8 mouse cellular contexts compared by ENCODE assay signal in genomic region chr2:32602600-32603054, GRCm38 (mm10). TPM values are rescaled to one million over a fixed set of nuclear protein-coding genes. Genes with fewer than 3 reads are reported as not detected.
A peak's percentile ranks its signal among the peaks of the same experiment; 100 is the strongest.
DNase-seq lines count a peak whose midpoint lies in the region; ATAC-seq and TF ChIP-seq lines count a peak whose summit lies in the region.

No protein-coding gene starts in this region.

- H3K27me3 ChIP-seq in forebrain, embryonic 13.5 days = no peaks in the 10 kb centered on the region
- H3K27me3 ChIP-seq in heart, postnatal 0 days (ENCODE audit: control insufficient read depth, insufficient read depth, low read length) = no peaks in the 10 kb centered on the region
- H3K27me3 ChIP-seq in liver, embryonic 15.5 days = no peaks in the 10 kb centered on the region
- no peaks in the 10 kb centered on the region for H3K27me3 ChIP-seq in neural tube, embryonic 12.5 days (replicated peaks)
- H3K27me3 ChIP-seq in testis, adult 2 months (ENCODE audit: control insufficient read depth, insufficient read depth, low read length) = no peaks in the 10 kb centered on the region; the same call in 1 of the 2 replicates

- TF ChIP-seq EP300 in heart, postnatal 0 days (IDR thresholded peaks at IDR 0.05; ENCODE audit: low read depth) = 0 out of 2 replicates have a peak, but pooled peaks have one; percentile 28

- no peak for TF ChIP-seq POLR2A in testis, adult 2 months (IDR thresholded peaks at IDR 0.05; ENCODE audit: control insufficient read depth, low read depth, low read length)

- peak; percentile 59 for ATAC-seq in CD4-positive, CD25-positive, alpha-beta regulatory T cell, adult 4 months
- ATAC-seq in forebrain, embryonic 13.5 days = no peak
- peak; percentile 40; the same call in 1 of the 2 replicates for ATAC-seq in heart, postnatal 0 days (ENCODE audit: insufficient read depth, low read depth)
- peak; percentile 40 for ATAC-seq in liver, embryonic 15.5 days (ENCODE audit: insufficient read depth)
- no peak for ATAC-seq in neural tube, embryonic 12.5 days (ENCODE audit: low FRiP score, low read depth)

- no peak overlapping the region for H3K9ac ChIP-seq in forebrain, embryonic 13.5 days
- no peak overlapping the region for H3K9ac ChIP-seq in heart, postnatal 0 days (replicated peaks; ENCODE audit: low read depth, low read length)
- H3K9ac ChIP-seq in liver, embryonic 15.5 days = peak overlapping the region; percentile 40
- H3K9ac ChIP-seq in neural tube, embryonic 12.5 days = no peak overlapping the region

- peak overlapping the region; percentile 26 for H3K4me3 ChIP-seq in forebrain, embryonic 13.5 days
- H3K4me3 ChIP-seq in heart, postnatal 0 days (ENCODE audit: low read depth, low read length) = peak overlapping the region; percentile 34
- H3K4me3 ChIP-seq in liver, embryonic 15.5 days (replicated peaks) = peak overlapping the region; percentile 54
- H3K4me3 ChIP-seq in neural tube, embryonic 12.5 days = peak overlapping the region; percentile 7; the same call in 1 of the 2 replicates
- H3K4me3 ChIP-seq in testis, adult 2 months (ENCODE audit: control insufficient read depth, low read depth, low read length) = peak overlapping the region; percentile 43

- H3K36me3 ChIP-seq in forebrain, embryonic 13.5 days (ENCODE audit: poor library complexity, severe bottlenecking) = no peaks in the 10 kb centered on the region
- H3K36me3 ChIP-seq in heart, postnatal 0 days (replicated peaks; ENCODE audit: control insufficient read depth, insufficient read depth, low read length) = peaks cover 10% of the 10 kb centered on the region
- no peaks in the 10 kb centered on the region for H3K36me3 ChIP-seq in liver, embryonic 15.5 days (replicated peaks)
- no peaks in the 10 kb centered on the region for H3K36me3 ChIP-seq in neural tube, embryonic 12.5 days
- H3K36me3 ChIP-seq in testis, adult 2 months (ENCODE audit: control insufficient read depth, insufficient read depth, low read length) = no peaks in the 10 kb centered on the region

- 0% methylated on average over 11 of the region's 11 CpGs for WGBS in forebrain, embryonic 13.5 days
- 1% methylated on average over 11 of the region's 11 CpGs for WGBS in heart, postnatal 0 days
- 1% methylated on average over 11 of the region's 11 CpGs for WGBS in liver, embryonic 15.5 days (ENCODE audit: insufficient replicate concordance)
- under 1% methylated on average over 11 of the region's 11 CpGs for WGBS in neural tube, embryonic 12.5 days

- H3K4me1 ChIP-seq in forebrain, embryonic 13.5 days = peaks cover 4% of the 10 kb centered on the region; the same call in 1 of the 2 replicates
- peaks cover 14% of the 10 kb centered on the region for H3K4me1 ChIP-seq in heart, postnatal 0 days (ENCODE audit: control insufficient read depth, insufficient read depth)
- H3K4me1 ChIP-seq in liver, embryonic 15.5 days (replicated peaks) = peaks cover 48% of the 10 kb centered on the region
- peaks cover 7% of the 10 kb centered on the region for H3K4me1 ChIP-seq in neural tube, embryonic 12.5 days
- peaks cover 17% of the 10 kb centered on the region for H3K4me1 ChIP-seq in testis, adult 2 months (ENCODE audit: control insufficient read depth, insufficient read depth, low read length)

- TF ChIP-seq CTCF in heart, postnatal 0 days (IDR thresholded peaks at IDR 0.05; ENCODE audit: low read depth) = peak; percentile 95
- peak; percentile 97 for TF ChIP-seq CTCF in testis, adult 2 months (IDR thresholded peaks at IDR 0.05; ENCODE audit: control insufficient read depth, insufficient read depth, insufficient replicate concordance, low read depth, low read length)

- peak; percentile 75 for DNase-seq in c-Kit-positive CD71-positive TER-119-positive erythroid progenitor cells, embryonic 14.5 days (ENCODE audit: low spot score)
- DNase-seq in heart, postnatal 0 days (ENCODE audit: low spot score) = peak; percentile 76
- DNase-seq in kidney, postnatal 36 days = peak; percentile 88 to 95

- H3K9me3 ChIP-seq in forebrain, embryonic 13.5 days (replicated peaks) = no peaks in the 10 kb centered on the region
- H3K9me3 ChIP-seq in heart, postnatal 0 days (replicated peaks; ENCODE audit: control insufficient read depth, low read length) = no peaks in the 10 kb centered on the region
- no peaks in the 10 kb centered on the region for H3K9me3 ChIP-seq in liver, embryonic 15.5 days (replicated peaks)
- H3K9me3 ChIP-seq in neural tube, embryonic 12.5 days = no peaks in the 10 kb centered on the region

- no peak overlapping the region for H3K27ac ChIP-seq in forebrain, embryonic 13.5 days
- H3K27ac ChIP-seq in heart, postnatal 0 days (ENCODE audit: low read depth) = peak overlapping the region; percentile 56
- peak overlapping the region; percentile 34; the same call in 1 of the 2 replicates for H3K27ac ChIP-seq in liver, embryonic 15.5 days (replicated peaks)
- H3K27ac ChIP-seq in neural tube, embryonic 12.5 days = no peak overlapping the region
- H3K27ac ChIP-seq in testis, adult 2 months (ENCODE audit: control insufficient read depth, insufficient read depth, low read depth, low read length) = peak overlapping the region; percentile 71; the same call in 1 of the 2 replicates

- peak overlapping the region; percentile 53 for H3K4me2 ChIP-seq in forebrain, embryonic 13.5 days
- peak overlapping the region; percentile 63 for H3K4me2 ChIP-seq in heart, postnatal 0 days (ENCODE audit: low read depth, low read length)
- H3K4me2 ChIP-seq in liver, embryonic 15.5 days = peak overlapping the region; percentile 73
- H3K4me2 ChIP-seq in neural tube, embryonic 12.5 days (replicated peaks) = peak overlapping the region; percentile 49

RNA-seq across cellular contexts. Expression of gene St6galnac6, which starts 3.1 kb away (rescaled TPM):
- 1 to 10 TPM; 3.1 to 4.7 TPM for polyA plus RNA-seq in CD4-positive, CD25-positive, alpha-beta regulatory T cell, adult 4 months (2017; shearing (Covaris generic))
- 10.0 and 10.8 TPM in 2 replicates for polyA plus RNA-seq in forebrain, embryonic 13.5 days (2015; fragmentation: Nextera tagmentation; extraction: Ambion mirVana)
- total RNA-seq in heart, postnatal 0 days (2014; rRNA removed; ENCODE audit: low replicate concordance) = 102 and 117 TPM in 2 replicates
- 44.1 and 44.3 TPM in 2 replicates for polyA plus RNA-seq in heart, postnatal 0 days (2015; fragmentation: Nextera tagmentation; extraction: Ambion mirVana)
- polyA plus RNA-seq in liver, embryonic 15.5 days (2015; fragmentation: Nextera tagmentation; extraction: Ambion mirVana) = 11.6 and 11.7 TPM in 2 replicates
- 10.1 and 11.5 TPM in 2 replicates for polyA plus RNA-seq in neural tube, embryonic 12.5 days (2016; fragmentation: Nextera tagmentation; extraction: Ambion mirVana)
- 17.6 and 24.7 TPM in 2 replicates for polyA plus RNA-seq in testis, adult 2 months (2012; rRNA removed)

RNA-seq across cellular contexts. Expression of gene St6galnac4, which starts 15.7 kb away (rescaled TPM):
- 10 to 100 TPM; 25.2 to 38.6 TPM for polyA plus RNA-seq in CD4-positive, CD25-positive, alpha-beta regulatory T cell, adult 4 months (2017; shearing (Covaris generic))
- 14.5 and 16.5 TPM in 2 replicates for polyA plus RNA-seq in forebrain, embryonic 13.5 days (2015; fragmentation: Nextera tagmentation; extraction: Ambion mirVana)
- 25.7 and 28.0 TPM in 2 replicates for total RNA-seq in heart, postnatal 0 days (2014; rRNA removed; ENCODE audit: low replicate concordance)
- polyA plus RNA-seq in heart, postnatal 0 days (2015; fragmentation: Nextera tagmentation; extraction: Ambion mirVana) = 25.5 and 27.0 TPM in 2 replicates
- polyA plus RNA-seq in liver, embryonic 15.5 days (2015; fragmentation: Nextera tagmentation; extraction: Ambion mirVana) = 7.9 and 8.5 TPM in 2 replicates
- 20.4 and 21.4 TPM in 2 replicates for polyA plus RNA-seq in neural tube, embryonic 12.5 days (2016; fragmentation: Nextera tagmentation; extraction: Ambion mirVana)
- polyA plus RNA-seq in testis, adult 2 months (2012; rRNA removed) = 1.4 and 1.6 TPM in 2 replicates

RNA-seq across cellular contexts. Expression of gene Ak1, which starts 18.9 kb away (rescaled TPM):
- polyA plus RNA-seq in CD4-positive, CD25-positive, alpha-beta regulatory T cell, adult 4 months (2017; shearing (Covaris generic)) = not detected
- polyA plus RNA-seq in forebrain, embryonic 13.5 days (2015; fragmentation: Nextera tagmentation; extraction: Ambion mirVana) = 48.8 and 48.9 TPM in 2 replicates
- total RNA-seq in heart, postnatal 0 days (2014; rRNA removed; ENCODE audit: low replicate concordance) = 544 and 572 TPM in 2 replicates
- polyA plus RNA-seq in heart, postnatal 0 days (2015; fragmentation: Nextera tagmentation; extraction: Ambion mirVana) = 721 and 737 TPM in 2 replicates
- polyA plus RNA-seq in liver, embryonic 15.5 days (2015; fragmentation: Nextera tagmentation; extraction: Ambion mirVana) = 4.7 and 6.6 TPM in 2 replicates
- 46.6 and 50.4 TPM in 2 replicates for polyA plus RNA-seq in neural tube, embryonic 12.5 days (2016; fragmentation: Nextera tagmentation; extraction: Ambion mirVana)
- polyA plus RNA-seq in testis, adult 2 months (2012; rRNA removed) = 172 and 177 TPM in 2 replicates

RNA-seq across cellular contexts. Expression of gene 9430097D07Rik, which starts 27.1 kb away (rescaled TPM):
- polyA plus RNA-seq in CD4-positive, CD25-positive, alpha-beta regulatory T cell, adult 4 months (2017; shearing (Covaris generic)) = not detected
- polyA plus RNA-seq in forebrain, embryonic 13.5 days (2015; fragmentation: Nextera tagmentation; extraction: Ambion mirVana) = 0.18 and 0.39 TPM in 2 replicates
- total RNA-seq in heart, postnatal 0 days (2014; rRNA removed; ENCODE audit: low replicate concordance) = not detected in 2 replicates
- polyA plus RNA-seq in heart, postnatal 0 days (2015; fragmentation: Nextera tagmentation; extraction: Ambion mirVana) = not detected in 2 replicates
- polyA plus RNA-seq in liver, embryonic 15.5 days (2015; fragmentation: Nextera tagmentation; extraction: Ambion mirVana) = not detected in 2 replicates
- 0.25 and 0.69 TPM in 2 replicates for polyA plus RNA-seq in neural tube, embryonic 12.5 days (2016; fragmentation: Nextera tagmentation; extraction: Ambion mirVana)
- polyA plus RNA-seq in testis, adult 2 months (2012; rRNA removed) = 2.2 and 2.3 TPM in 2 replicates

RNA-seq across cellular contexts. Expression of gene Pip5kl1, which starts 28.0 kb away (rescaled TPM):
- polyA plus RNA-seq in CD4-positive, CD25-positive, alpha-beta regulatory T cell, adult 4 months (2017; shearing (Covaris generic)) = not detected
- 1.7 and 3.4 TPM in 2 replicates for polyA plus RNA-seq in forebrain, embryonic 13.5 days (2015; fragmentation: Nextera tagmentation; extraction: Ambion mirVana)
- not detected in 2 replicates for total RNA-seq in heart, postnatal 0 days (2014; rRNA removed; ENCODE audit: low replicate concordance)
- polyA plus RNA-seq in heart, postnatal 0 days (2015; fragmentation: Nextera tagmentation; extraction: Ambion mirVana) = 0.18 TPM in 1 of 2 replicates, not detected in the other
- polyA plus RNA-seq in liver, embryonic 15.5 days (2015; fragmentation: Nextera tagmentation; extraction: Ambion mirVana) = 0.22 TPM in 1 of 2 replicates, not detected in the other
- 3.9 and 4.0 TPM in 2 replicates for polyA plus RNA-seq in neural tube, embryonic 12.5 days (2016; fragmentation: Nextera tagmentation; extraction: Ambion mirVana)
- polyA plus RNA-seq in testis, adult 2 months (2012; rRNA removed) = 39.7 and 47.8 TPM in 2 replicates

Comparison
In these comparisons a context has a peak if more than half of its experiments do, and no peak if none do; other contexts are left out.
1. ATAC-seq: peak in CD4-positive, CD25-positive, alpha-beta regulatory T cell, adult 4 months (single experiment), heart, postnatal 0 days (single experiment) and liver, embryonic 15.5 days (single experiment); none in forebrain, embryonic 13.5 days (single experiment) and neural tube, embryonic 12.5 days (single experiment).
2. H3K27ac ChIP-seq: peak in heart, postnatal 0 days (single experiment), liver, embryonic 15.5 days (single experiment) and testis, adult 2 months (single experiment); none in forebrain, embryonic 13.5 days (single experiment) and neural tube, embryonic 12.5 days (single experiment).
3. Peak in every context shown above with its lines, with median percentiles within 50 percentile points of each other: DNase-seq, H3K4me2 ChIP-seq and H3K4me3 ChIP-seq.